Mouse (Mus musculus) CH12.LX (cell line): Measurements from ENCODE around the gene Macc1. TPM values are rescaled to one million over a fixed set of nuclear protein-coding genes. Genes with fewer than 3 reads are reported as not detected.
A peak's percentile ranks its signal among the peaks of the same experiment; 100 is the strongest.

ENCODE experiments used
- DNase-seq: peaks from one replicate; pipeline ENCODE4 v3.0.0-alpha.2; 2013; ENCODE audit errors: extremely low read depth
- H3K27ac ChIP-seq: 2 replicates; pipeline ENCODE4 v1.5.1; 2012; ENCODE audit warnings: low read depth, mild to moderate bottlenecking, control low read depth, moderate library complexity; ENCODE audit not compliant: insufficient read depth
- H3K27me3 ChIP-seq: replicated peaks from 2 replicates; pipeline ENCODE3; 2012; ENCODE audit warnings: inconsistent platforms
- H3K36me3 ChIP-seq, 2 experiments: replicated peaks in 1 of 2; 2 replicates each; pipeline versions ENCODE3 to v1.6.1; 2012; ENCODE audit warnings: inconsistent platforms in 1 of 2, low read length in 1 of 2, mild to moderate bottlenecking in 1 of 2, mixed read lengths in 1 of 2, moderate library complexity in 1 of 2; ENCODE audit not compliant: control insufficient read depth in 1 of 2, insufficient read depth in 1 of 2
- H3K4me1 ChIP-seq, 2 experiments: 2 replicates each; pipeline ENCODE4 v1.6.1; 2012; ENCODE audit warnings: inconsistent platforms in 1 of 2, moderate library complexity in 1 of 2; ENCODE audit not compliant: insufficient read depth in 2 of 2, control insufficient read depth in 1 of 2
- H3K4me2 ChIP-seq: 2 replicates; pipeline ENCODE4 v1.6.1; 2012; ENCODE audit warnings: low read depth, mild to moderate bottlenecking, control low read depth; ENCODE audit not compliant: poor library complexity, insufficient read depth, severe bottlenecking
- H3K4me3 ChIP-seq, 3 experiments: fragments of 150-350 bp in 1 of 3; sonication (generic) in 1 of 3; replicated peaks in 1 of 3; 2 replicates each; pipeline versions ENCODE3 to v1.5.1; 2011 to 2012; ENCODE audit warnings: low read depth in 2 of 3, low read length in 2 of 3, mild to moderate bottlenecking in 2 of 3, moderate library complexity in 2 of 3, control low read depth in 1 of 3, improper control_type of control experiment in 1 of 3, inconsistent platforms in 1 of 3, mixed read lengths in 1 of 3; ENCODE audit not compliant: poor library complexity in 1 of 3
- H3K79me2 ChIP-seq: replicated peaks from 2 replicates; pipeline ENCODE4 v1.6.1; 2012; ENCODE audit warnings: mild to moderate bottlenecking, moderate library complexity; ENCODE audit not compliant: control insufficient read depth, poor library complexity, insufficient read depth, severe bottlenecking; ENCODE audit errors: extremely low read depth
- H3K9ac ChIP-seq: 2 replicates; pipeline ENCODE4 v1.6.1; 2012; ENCODE audit warnings: low read depth, mild to moderate bottlenecking, control low read depth, moderate library complexity; ENCODE audit not compliant: insufficient read depth
- H3K9me3 ChIP-seq: replicated peaks from 2 replicates; pipeline ENCODE3; 2012; ENCODE audit warnings: low read length, inconsistent platforms, mixed read lengths
- CHD2 ChIP-seq: IDR thresholded peaks from 2 replicates; pipeline ENCODE4 v1.6.1; 2011; ENCODE audit warnings: low read length, improper control_type of control experiment
- CTCF ChIP-seq, 2 experiments: IDR thresholded peaks in 1 of 2; conservative IDR thresholded peaks in 1 of 2; 2 replicates each; pipeline ENCODE4 v1.5.1; 2011 to 2012; ENCODE audit warnings: low read depth in 2 of 2, low read length in 2 of 2, improper control_type of control experiment in 1 of 2, inconsistent platforms in 1 of 2, mild to moderate bottlenecking in 1 of 2, moderate library complexity in 1 of 2
- ELF1 ChIP-seq: IDR thresholded peaks from 2 replicates; pipeline ENCODE4 v1.6.1; 2014; ENCODE audit warnings: low read depth, mild to moderate bottlenecking, inconsistent platforms, low read length, improper control_type of control experiment
- ETS1 ChIP-seq: conservative IDR thresholded peaks from 2 replicates; pipeline ENCODE4 v1.6.1; 2012; ENCODE audit warnings: low read depth, mild to moderate bottlenecking, inconsistent platforms, low read length, improper control_type of control experiment, moderate library complexity
- GABPA ChIP-seq: IDR thresholded peaks from 2 replicates; pipeline ENCODE4 v1.6.1; 2012; ENCODE audit warnings: low read depth, low read length, improper control_type of control experiment, inconsistent platforms; ENCODE audit not compliant: insufficient replicate concordance
- HCFC1 ChIP-seq: IDR thresholded peaks from 2 replicates; pipeline ENCODE4 v1.6.1; 2012; ENCODE audit warnings: low read depth, mild to moderate bottlenecking, inconsistent platforms, low read length, improper control_type of control experiment
- IRF4 ChIP-seq: IDR thresholded peaks from 2 replicates; pipeline ENCODE4 v1.6.1; 2014; ENCODE audit warnings: low read depth, mild to moderate bottlenecking, inconsistent platforms, low read length, improper control_type of control experiment
- JUN ChIP-seq: IDR thresholded peaks from 2 replicates; pipeline ENCODE4 v1.6.1; 2011; ENCODE audit warnings: low read depth, mild to moderate bottlenecking, low read length, improper control_type of control experiment, moderate library complexity; ENCODE audit not compliant: insufficient read depth
- JUND ChIP-seq: conservative IDR thresholded peaks from 2 replicates; pipeline ENCODE4 v1.6.1; 2011; ENCODE audit warnings: low read depth, low read length, improper control_type of control experiment
- KAT2A ChIP-seq: IDR thresholded peaks from 2 replicates; pipeline ENCODE4 v1.6.1; 2012; ENCODE audit warnings: low read length, improper control_type of control experiment, inconsistent platforms; ENCODE audit not compliant: insufficient replicate concordance
- MAFK ChIP-seq: IDR thresholded peaks from 2 replicates; pipeline ENCODE4 v1.6.1; 2011; ENCODE audit warnings: low read length, improper control_type of control experiment; ENCODE audit not compliant: insufficient replicate concordance
- MAZ ChIP-seq: IDR thresholded peaks from 2 replicates; pipeline ENCODE4 v1.6.1; 2012; ENCODE audit warnings: low read depth, mild to moderate bottlenecking, inconsistent platforms, low read length, improper control_type of control experiment, moderate library complexity
- MEF2A ChIP-seq: IDR thresholded peaks from 2 replicates; pipeline ENCODE4 v1.6.1; 2014; ENCODE audit warnings: low read depth, mild to moderate bottlenecking, inconsistent platforms, low read length, improper control_type of control experiment, borderline replicate concordance
- MXI1 ChIP-seq: IDR thresholded peaks from 2 replicates; pipeline ENCODE4 v1.6.1; 2011; ENCODE audit warnings: mild to moderate bottlenecking, low read depth, low read length, improper control_type of control experiment
- MYC ChIP-seq: IDR thresholded peaks from 2 replicates; pipeline ENCODE4 v1.6.1; 2011; ENCODE audit warnings: low read depth, mild to moderate bottlenecking, improper control_type of control experiment, low read length
- NELFE ChIP-seq: IDR thresholded peaks from 2 replicates; pipeline ENCODE4 v1.6.1; 2011; ENCODE audit warnings: low read depth, low read length, improper control_type of control experiment
- POLR2AphosphoS2 ChIP-seq: IDR thresholded peaks from 2 replicates; pipeline ENCODE4 v1.6.1; 2011; ENCODE audit warnings: low read depth, low read length, improper control_type of control experiment
- RAD21 ChIP-seq: IDR thresholded peaks from 2 replicates; pipeline ENCODE4 v1.6.1; 2011; ENCODE audit warnings: low read depth, mild to moderate bottlenecking, low read length, improper control_type of control experiment, moderate library complexity
- RCOR1 ChIP-seq: conservative IDR thresholded peaks from 2 replicates; pipeline ENCODE4 v1.6.1; 2012; ENCODE audit warnings: low read depth, mild to moderate bottlenecking, inconsistent platforms, low read length, improper control_type of control experiment
- SIN3A ChIP-seq: IDR thresholded peaks from 2 replicates; pipeline ENCODE4 v1.6.1; 2012; ENCODE audit warnings: low read length, improper control_type of control experiment, inconsistent platforms
- SMC3 ChIP-seq: IDR thresholded peaks from 2 replicates; pipeline ENCODE4 v1.6.1; 2011; ENCODE audit warnings: low read depth, low read length, improper control_type of control experiment
- TBP ChIP-seq: conservative IDR thresholded peaks from 2 replicates; pipeline ENCODE4 v1.6.1; 2011; ENCODE audit warnings: low read depth, low read length, improper control_type of control experiment
- TCF12 ChIP-seq: IDR thresholded peaks from 2 replicates; pipeline ENCODE4 v1.6.1; 2014; ENCODE audit warnings: low read depth, mild to moderate bottlenecking, inconsistent platforms, low read length, improper control_type of control experiment
- UBTF ChIP-seq: IDR thresholded peaks from 2 replicates; pipeline ENCODE4 v1.6.1; 2012; ENCODE audit warnings: low read depth, mild to moderate bottlenecking, inconsistent platforms, low read length, improper control_type of control experiment, moderate library complexity
- USF1 ChIP-seq: IDR thresholded peaks from 2 replicates; pipeline ENCODE4 v1.6.1; 2014; ENCODE audit warnings: low read depth, mild to moderate bottlenecking, inconsistent platforms, low read length, improper control_type of control experiment
- USF2 ChIP-seq: conservative IDR thresholded peaks from 2 replicates; pipeline ENCODE4 v1.6.1; 2011; ENCODE audit warnings: low read depth, low read length, improper control_type of control experiment
- ZC3H11A ChIP-seq: IDR thresholded peaks from 2 replicates; pipeline ENCODE4 v1.6.1; 2012; ENCODE audit warnings: low read depth, mild to moderate bottlenecking, inconsistent platforms, low read length, improper control_type of control experiment
- ZKSCAN1 ChIP-seq: IDR thresholded peaks from 2 replicates; pipeline ENCODE4 v1.6.1; 2012; ENCODE audit warnings: low read depth, inconsistent platforms, low read length, improper control_type of control experiment, borderline replicate concordance
- ZNF384 ChIP-seq: IDR thresholded peaks from 2 replicates; pipeline ENCODE4 v1.6.1; 2012; ENCODE audit warnings: low read depth, low read length, improper control_type of control experiment, inconsistent platforms
- dilution Hi-C: fragments of 300-500 bp; cut with MboI; formaldehyde crosslinking; loops from 2 replicates; pipeline ENCODE4 v1.14.3; 2020; ENCODE audit warnings: low sequenced_read_pairs; ENCODE audit not compliant: extremely low pct_unique_long_range_greater_than_20kb, extremely low pct_ligation_motif_present
- in situ Hi-C: fragments of 300-500 bp; cut with MboI; formaldehyde crosslinking; loops from 3 replicates; pipeline ENCODE4 v1.14.3; 2019; ENCODE audit warnings: low sequenced_read_pairs, low pct_ligation_motif_present, low pct_unique_long_range_greater_than_20kb, mixed read lengths
- polyA plus RNA-seq: library from polyadenylated mRNA; unstranded; fragments of >175 nt; gene quantifications from 2 replicates; pipeline ENCODE4 v1.2.1, GENCODE M21; 2012; ENCODE audit warnings: low read depth; ENCODE audit not compliant: insufficient read length
- total RNA-seq, 2 experiments: library from RNA; depleted of rRNA; stranded (reverse); fragments of 300-350 nt in 1 of 2; fragments of >200 nt in 1 of 2; gene quantifications; 2 replicates each; pipeline ENCODE4 v1.2.3; 2012 to 2014

Gene Macc1
- total and polyA plus RNA-seq, 3 experiments, result 0.04 to 0.19 (median 0.13) TPM

DNA sequence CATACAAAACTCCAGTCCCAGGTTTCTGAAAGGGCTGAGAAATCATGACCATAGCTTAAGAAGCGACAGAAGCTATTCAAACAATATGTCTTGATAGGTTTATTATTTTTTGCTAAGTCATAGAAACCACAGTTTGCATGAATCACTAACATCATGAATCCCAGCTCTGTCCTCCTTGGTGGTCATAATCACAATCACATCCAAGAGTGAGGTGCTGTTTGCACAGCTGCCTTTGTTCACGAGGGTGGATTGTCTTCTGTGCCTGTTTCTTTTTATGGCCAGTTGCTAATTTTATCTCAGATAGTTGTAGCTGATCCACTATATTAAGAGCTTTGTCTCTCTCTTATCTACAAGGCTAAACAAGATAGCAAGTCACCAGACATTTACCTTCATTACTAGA, 72.6 kb downstream of the Macc1 start:
- dilution Hi-C loops, result no loop called here
- no peaks in the 10 kb centered on the region for H3K79me2 ChIP-seq

DNA sequence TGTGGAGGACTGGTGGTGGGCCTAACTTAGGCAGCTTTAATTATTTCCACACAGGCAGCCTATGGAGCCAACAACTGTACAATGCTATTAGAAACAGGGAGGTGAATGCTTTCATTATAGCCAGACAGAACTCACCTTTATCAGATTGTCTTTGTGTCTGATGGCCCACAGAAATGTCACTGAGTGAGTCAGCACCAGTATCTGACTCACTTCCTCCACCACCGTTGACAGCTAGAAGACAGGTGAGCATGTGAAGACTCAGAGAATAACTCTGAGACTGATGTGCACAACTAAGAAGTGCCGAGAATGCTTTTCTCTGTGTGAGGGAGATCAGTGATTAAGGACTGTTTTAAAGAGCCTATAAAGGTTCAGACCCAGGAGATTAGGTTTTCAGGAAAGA, 73.9 kb downstream of the Macc1 start:
- Histone ChIP-seq H3K4me3 (no peak overlapping the region), H3K36me3 (no peaks in the 10 kb centered on the region), H3K79me2 (no peaks in the 10 kb centered on the region), H3K9me3 (no peaks in the 10 kb centered on the region), H3K4me2 (no peak overlapping the region), H3K27me3 (no peaks in the 10 kb centered on the region), H3K9ac (no peak overlapping the region), H3K4me1 (peaks cover 3 to 30% of the 10 kb centered on the region in 2 experiments; a peak in 2 of 4 replicates), H3K27ac (no peak overlapping the region)
- in situ Hi-C loops (no loop called here), dilution Hi-C loops (no loop called here)
- peak; percentile 34 for DNase-seq
- TF ChIP-seq MAZ (no peak), ZC3H11A (no peak), MXI1 (peak; percentile 22; the same call in 1 of the 2 replicates), MYC (no peak), MAFK (no peak), UBTF (no peak), ETS1 (peak; percentile 70), TCF12 (no peak), ZNF384 (no peak), NELFE (no peak), USF1 (no peak), JUND (peak; percentile 75), RAD21 (no peak), MEF2A (no peak), IRF4 (no peak), JUN (0 out of 2 replicates have a peak, but pooled peaks have one; percentile 8), SMC3 (no peak), POLR2AphosphoS2 (no peak), KAT2A (no peak), USF2 (no peak), SIN3A (no peak), GABPA (no peak), TBP (no peak), HCFC1 (no peak)

More for the DNA sequence above, 72.6 kb downstream of the Macc1 start:
- no peak for DNase-seq
- no peak for TF ChIP-seq MAZ
- TF ChIP-seq TBP, result no peak
- no peak for TF ChIP-seq POLR2AphosphoS2
- no peak for TF ChIP-seq RCOR1
- no peak for TF ChIP-seq CTCF (conservative IDR thresholded peaks at IDR 0.05 in 1 of 2, IDR thresholded peaks at IDR 0.05 in 1 of 2; ENCODE audit: low read depth in 2 of 2, low read length in 2 of 2)
- no peak for TF ChIP-seq USF1
- no peak for TF ChIP-seq RAD21
- TF ChIP-seq ZKSCAN1, result no peak
- no peak for TF ChIP-seq IRF4
- TF ChIP-seq GABPA, result no peak
- TF ChIP-seq JUND, result no peak
- no peak for TF ChIP-seq ELF1
- no peak for TF ChIP-seq MAFK
- TF ChIP-seq CHD2, result no peak
- H3K27me3 ChIP-seq, result no peaks in the 10 kb centered on the region
- in situ Hi-C loops, result no loop called here
- no peaks in the 10 kb centered on the region for H3K36me3 ChIP-seq
- no peak overlapping the region for H3K27ac ChIP-seq
- H3K4me2 ChIP-seq, result no peak overlapping the region
- peaks cover 3 to 32% of the 10 kb centered on the region in 2 experiments; a peak in 2 of 4 replicates for H3K4me1 ChIP-seq
- H3K9ac ChIP-seq, result no peak overlapping the region
- no peak overlapping the region for H3K4me3 ChIP-seq
- H3K9me3 ChIP-seq, result no peaks in the 10 kb centered on the region
